Mouse (Mus musculus): ENCODE results near the gene Icam4. TPM values are rescaled to one million over a fixed set of nuclear protein-coding genes. Genes with fewer than 3 reads are reported as not detected.

The Icam4 gene
- polyA plus RNA-seq, 1 experiment = 0.73 TPM

- Histone ChIP-seq H3K4me3 (peak overlapping the region; percentile 93), H3K79me2 (ENCODE audit: control insufficient read depth, insufficient read depth) (peaks cover 7% of the 10 kb centered on the region), H3K27me3 (ENCODE audit: control insufficient read depth, insufficient read depth, insufficient read length) (no peaks in the 10 kb centered on the region), H3K36me3 (ENCODE audit: control insufficient read depth, insufficient read depth) (no peaks in the 10 kb centered on the region), H3K4me2 (ENCODE audit: low read depth) (no peak overlapping the region), H3ac (ENCODE audit: control insufficient read depth, insufficient read length) (no peak overlapping the region)
- TF ChIP-seq POLR2AphosphoS2 (IDR thresholded peaks at IDR 0.05; ENCODE audit: insufficient read length, low read depth) (no peak), TCF3 (IDR thresholded peaks at IDR 0.05; ENCODE audit: insufficient read length, low read depth) (no peak), TCF12 (IDR thresholded peaks at IDR 0.05; ENCODE audit: insufficient read depth, poor library complexity, severe bottlenecking) (no peak), POLR2A (IDR thresholded peaks at IDR 0.05; ENCODE audit: insufficient read length, low read depth) (no peak)
These were observed 27.4 kb upstream of the Icam4 start for GRCm38 (mm10) chr9:21001651-21002200.

- Histone ChIP-seq H3K27me3 (ENCODE audit: control insufficient read depth, insufficient read depth, insufficient read length) (no peaks in the 10 kb centered on the region), H3K4me2 (ENCODE audit: low read depth) (peak overlapping the region; percentile 71), H3ac (ENCODE audit: control insufficient read depth, insufficient read length) (peak overlapping the region; percentile 58), H3K36me3 (ENCODE audit: control insufficient read depth, insufficient read depth) (no peaks in the 10 kb centered on the region), H3K4me3 (peak overlapping the region; percentile 93), H3K79me2 (ENCODE audit: control insufficient read depth, insufficient read depth) (peaks cover 7% of the 10 kb centered on the region)
- no peak for TF ChIP-seq CEBPB (IDR thresholded peaks at IDR 0.05; ENCODE audit: insufficient read depth, poor library complexity, severe bottlenecking)
- no peak for TF ChIP-seq REST (IDR thresholded peaks at IDR 0.05; ENCODE audit: insufficient read depth, insufficient read length)
- no peak for TF ChIP-seq TCF3 (IDR thresholded peaks at IDR 0.05; ENCODE audit: insufficient read length, low read depth)
- TF ChIP-seq TCF12 (IDR thresholded peaks at IDR 0.05; ENCODE audit: insufficient read depth, poor library complexity, severe bottlenecking) = no peak
- no peak for TF ChIP-seq MAX (IDR thresholded peaks at IDR 0.05; ENCODE audit: low read depth)
- TF ChIP-seq SRF (IDR thresholded peaks at IDR 0.05; ENCODE audit: control insufficient read depth, insufficient read length, low read depth) = no peak
- TF ChIP-seq MYOG (IDR thresholded peaks at IDR 0.05; ENCODE audit: control insufficient read depth in 1 of 3, insufficient read depth in 1 of 3, insufficient read length in 2 of 3, low read depth in 2 of 3) = no peak
- no peak for TF ChIP-seq POLR2A (IDR thresholded peaks at IDR 0.05; ENCODE audit: insufficient read length, low read depth)
- no peak for TF ChIP-seq USF1 (IDR thresholded peaks at IDR 0.05; ENCODE audit: low read depth)
- no peak for TF ChIP-seq MYOD1 (IDR thresholded peaks at IDR 0.05; ENCODE audit: control insufficient read depth in 1 of 3, insufficient read length in 2 of 3, low read depth in 2 of 3)
- TF ChIP-seq POLR2AphosphoS2 (IDR thresholded peaks at IDR 0.05; ENCODE audit: insufficient read length, low read depth) = no peak
- TF ChIP-seq E2F4 (IDR thresholded peaks at IDR 0.05; ENCODE audit: insufficient read depth) = no peak
These were observed 26.9 kb upstream of the Icam4 start for GRCm38 (mm10) chr9:21002270-21002626.

- Histone ChIP-seq H3ac (ENCODE audit: control insufficient read depth, insufficient read length) (peak within 1 kb of the TSS; percentile 58), H3K27me3 (ENCODE audit: control insufficient read depth, insufficient read depth, insufficient read length) (no peaks in the 10 kb centered on the region), H3K79me2 (ENCODE audit: control insufficient read depth, insufficient read depth) (peaks cover 7% of the 10 kb centered on the region), H3K4me3 (peak within 1 kb of the TSS; percentile 93), H3K36me3 (ENCODE audit: control insufficient read depth, insufficient read depth) (no peaks in the 10 kb centered on the region), H3K4me2 (ENCODE audit: low read depth) (peak within 1 kb of the TSS; percentile 71)
- TF ChIP-seq SRF (IDR thresholded peaks at IDR 0.05; ENCODE audit: control insufficient read depth, insufficient read length, low read depth) (peak; percentile 77), MAX (IDR thresholded peaks at IDR 0.05; ENCODE audit: low read depth) (no peak), REST (IDR thresholded peaks at IDR 0.05; ENCODE audit: insufficient read depth, insufficient read length) (no peak), POLR2AphosphoS2 (IDR thresholded peaks at IDR 0.05; ENCODE audit: insufficient read length, low read depth) (peak; percentile 97), E2F4 (IDR thresholded peaks at IDR 0.05; ENCODE audit: insufficient read depth) (no peak), MYOG (IDR thresholded peaks at IDR 0.05; ENCODE audit: control insufficient read depth in 1 of 3, insufficient read depth in 1 of 3, insufficient read length in 2 of 3, low read depth in 2 of 3) (peak in 2 of 3 experiments; percentile 5 to 30), POLR2A (IDR thresholded peaks at IDR 0.05; ENCODE audit: insufficient read length, low read depth) (peak; percentile 95), TCF12 (IDR thresholded peaks at IDR 0.05; ENCODE audit: insufficient read depth, poor library complexity, severe bottlenecking) (no peak), MYOD1 (IDR thresholded peaks at IDR 0.05; ENCODE audit: control insufficient read depth in 1 of 3, insufficient read length in 2 of 3, low read depth in 2 of 3) (no peak), TCF3 (IDR thresholded peaks at IDR 0.05; ENCODE audit: insufficient read length, low read depth) (no peak), USF1 (IDR thresholded peaks at IDR 0.05; ENCODE audit: low read depth) (no peak), CEBPB (IDR thresholded peaks at IDR 0.05; ENCODE audit: insufficient read depth, poor library complexity, severe bottlenecking) (no peak)
These were observed 26.3 kb upstream of the Icam4 start, which contains the start of gene Mrpl4 for GRCm38 (mm10) chr9:21002627-21003551. Mrpl4 (plus strand) TSS chr9:21002738.

GRCm38 (mm10) chr9:21007313-21007952 is 21.7 kb upstream of the Icam4 start:
- H3K27me3 ChIP-seq (ENCODE audit: control insufficient read depth, insufficient read depth, insufficient read length) = no peaks in the 10 kb centered on the region
- no peak overlapping the region for H3ac ChIP-seq (ENCODE audit: control insufficient read depth, insufficient read length)
- peaks cover 7% of the 10 kb centered on the region for H3K79me2 ChIP-seq (ENCODE audit: control insufficient read depth, insufficient read depth)
- TF ChIP-seq TCF3 (IDR thresholded peaks at IDR 0.05; ENCODE audit: insufficient read length, low read depth) (no peak), POLR2AphosphoS2 (IDR thresholded peaks at IDR 0.05; ENCODE audit: insufficient read length, low read depth) (no peak), SRF (IDR thresholded peaks at IDR 0.05; ENCODE audit: control insufficient read depth, insufficient read length, low read depth) (no peak), REST (IDR thresholded peaks at IDR 0.05; ENCODE audit: insufficient read depth, insufficient read length) (no peak), MYOG (IDR thresholded peaks at IDR 0.05; ENCODE audit: control insufficient read depth in 1 of 3, insufficient read depth in 1 of 3, insufficient read length in 2 of 3, low read depth in 2 of 3) (no peak), USF1 (IDR thresholded peaks at IDR 0.05; ENCODE audit: low read depth) (no peak), MAX (IDR thresholded peaks at IDR 0.05; ENCODE audit: low read depth) (no peak), POLR2A (IDR thresholded peaks at IDR 0.05; ENCODE audit: insufficient read length, low read depth) (no peak), CEBPB (IDR thresholded peaks at IDR 0.05; ENCODE audit: insufficient read depth, poor library complexity, severe bottlenecking) (no peak), MYOD1 (IDR thresholded peaks at IDR 0.05; ENCODE audit: control insufficient read depth in 1 of 3, insufficient read length in 2 of 3, low read depth in 2 of 3) (no peak), TCF12 (IDR thresholded peaks at IDR 0.05; ENCODE audit: insufficient read depth, poor library complexity, severe bottlenecking) (no peak), E2F4 (IDR thresholded peaks at IDR 0.05; ENCODE audit: insufficient read depth) (no peak)
- no peak overlapping the region for H3K4me2 ChIP-seq (ENCODE audit: low read depth)
- H3K36me3 ChIP-seq (ENCODE audit: control insufficient read depth, insufficient read depth) = no peaks in the 10 kb centered on the region
- no peak overlapping the region for H3K4me3 ChIP-seq

Measured in myocyte (in vitro differentiated cells).